Mouse (Mus musculus) hindbrain, embryonic 14.5 days (tissue): ENCODE measurements around the gene Pdss2. TPM values are rescaled to one million over a fixed set of nuclear protein-coding genes. Genes with fewer than 3 reads are reported as not detected.

Source experiments
- ATAC-seq: fragments of 200-750 bp; cut with Nextera tagmentation; 2 replicates; pipeline ENCODE4 v1.8.0; 2017; ENCODE audit warnings: moderate number of reproducible peaks, mild to moderate bottlenecking, moderate TSS enrichment, moderate library complexity; ENCODE audit not compliant: low FRiP score
- DNase-seq: peaks from one replicate; pipeline ENCODE4 v3.0.0-alpha.2; 2015; ENCODE audit warnings: low spot score
- H3K27ac ChIP-seq: fragments of 300-500 bp; sonication (generic); 2 replicates; pipeline ENCODE4 v1.5.1; 2014; ENCODE audit warnings: mild to moderate bottlenecking, moderate library complexity
- H3K27me3 ChIP-seq: fragments of 300-500 bp; sonication (generic); 2 replicates; pipeline ENCODE4 v1.6.1; 2014; ENCODE audit warnings: mild to moderate bottlenecking, low read length, mixed read lengths; ENCODE audit not compliant: control insufficient read depth, insufficient read depth
- H3K36me3 ChIP-seq: fragments of 300-500 bp; sonication (generic); replicated peaks from 2 replicates; pipeline ENCODE4 v1.6.1; 2014; ENCODE audit not compliant: control insufficient read depth, insufficient read depth
- H3K4me1 ChIP-seq: fragments of 300-500 bp; sonication (generic); replicated peaks from 2 replicates; pipeline ENCODE4 v1.6.1; 2014; ENCODE audit warnings: antibody characterized with exemption, low read length, mixed read lengths; ENCODE audit not compliant: control insufficient read depth, insufficient read depth
- H3K4me2 ChIP-seq: fragments of 300-500 bp; sonication (generic); replicated peaks from 2 replicates; pipeline ENCODE4 v1.6.1; 2014; ENCODE audit warnings: mild to moderate bottlenecking, moderate library complexity
- H3K4me3 ChIP-seq: fragments of 300-500 bp; sonication (generic); replicated peaks from 2 replicates; pipeline ENCODE4 v1.5.1; 2014; ENCODE audit warnings: mild to moderate bottlenecking, low read length
- H3K9ac ChIP-seq: fragments of 300-500 bp; sonication (generic); 2 replicates; pipeline ENCODE4 v1.6.1; 2014
- H3K9me3 ChIP-seq: fragments of 300-500 bp; sonication (generic); 2 replicates; pipeline ENCODE4 v1.6.1; 2016; ENCODE audit warnings: low read length; ENCODE audit not compliant: control insufficient read depth
- WGBS: fragments of 180-500 bp; shearing (Covaris S2); extraction: QIAGEN DNeasy Blood & Tissue Kit; methylation state at CpG from one replicate; pipeline ENCODE4 v1.1.7; 2014; 5-methylcytosine and 5-hydroxymethylcytosine counted together
- polyA plus RNA-seq: library from polyadenylated mRNA; unstranded; fragments of >200 nt; fragmentation: Nextera tagmentation; extraction: Ambion mirVana; gene quantifications from 2 replicates; pipeline ENCODE4 v1.2.1, GENCODE M21; 2014

The Pdss2 gene
- polyA plus RNA-seq, 1 experiment from 2014 or later = 15.0 TPM

GRCm38 (mm10) chr10:43321019-43321418, 99.7 kb downstream of the Pdss2 start:
- H3K4me3 ChIP-seq = no peak overlapping the region
- DNase-seq (no peak), ATAC-seq (no peak)
- peaks cover 16% of the 10 kb centered on the region for H3K4me1 ChIP-seq
- no peaks in the 10 kb centered on the region for H3K36me3 ChIP-seq
- H3K27me3 ChIP-seq = no peaks in the 10 kb centered on the region
- H3K9ac ChIP-seq = no peak overlapping the region
- 94% methylated on average over 5 of the region's 5 CpGs for WGBS
- H3K27ac ChIP-seq = no peak overlapping the region
- no peaks in the 10 kb centered on the region for H3K9me3 ChIP-seq
- H3K4me2 ChIP-seq = no peak overlapping the region

GRCm38 (mm10) chr10:43322446-43323178, 101.3 kb downstream of the Pdss2 start:
- Histone ChIP-seq H3K4me2 (no peak overlapping the region), H3K9me3 (no peaks in the 10 kb centered on the region), H3K4me1 (peaks cover 12% of the 10 kb centered on the region), H3K9ac (no peak overlapping the region), H3K27ac (peak overlapping the region; percentile 20; the same call in 1 of the 2 replicates), H3K27me3 (no peaks in the 10 kb centered on the region), H3K36me3 (no peaks in the 10 kb centered on the region), H3K4me3 (no peak overlapping the region)
- WGBS = 53% methylated on average over 9 of the region's 9 CpGs
- DNase-seq = no peak
- ATAC-seq = no peak

GRCm38 (mm10) chr10:43323386-43323785, 102.1 kb downstream of the Pdss2 start:
- Histone ChIP-seq H3K9ac (no peak overlapping the region), H3K36me3 (no peaks in the 10 kb centered on the region), H3K4me1 (peaks cover 9% of the 10 kb centered on the region), H3K4me3 (no peak overlapping the region), H3K4me2 (no peak overlapping the region), H3K9me3 (no peaks in the 10 kb centered on the region), H3K27ac (no peak overlapping the region), H3K27me3 (no peaks in the 10 kb centered on the region)
- no peak for ATAC-seq
- no peak for DNase-seq
- 45% methylated on average over 8 of the region's 8 CpGs for WGBS

- Histone ChIP-seq H3K27me3 (no peaks in the 10 kb centered on the region), H3K27ac (no peak overlapping the region), H3K4me3 (no peak overlapping the region), H3K4me1 (peaks cover 22% of the 10 kb centered on the region), H3K9me3 (no peaks in the 10 kb centered on the region), H3K9ac (no peak overlapping the region), H3K4me2 (no peak overlapping the region), H3K36me3 (no peaks in the 10 kb centered on the region)
- 98% methylated on average over 5 of the region's 5 CpGs for WGBS
- DNase-seq (no peak), ATAC-seq (no peak)
These were observed 108.5 kb downstream of the Pdss2 start for GRCm38 (mm10) chr10:43329813-43330212.

- WGBS = 63% methylated on average over 4 of the region's 4 CpGs
- no peak overlapping the region for H3K4me3 ChIP-seq
- H3K27me3 ChIP-seq = no peaks in the 10 kb centered on the region
- no peak overlapping the region for H3K4me2 ChIP-seq
- DNase-seq (no peak), ATAC-seq (no peak)
- H3K4me1 ChIP-seq = peaks cover 22% of the 10 kb centered on the region
- H3K9ac ChIP-seq = no peak overlapping the region
- no peaks in the 10 kb centered on the region for H3K9me3 ChIP-seq
- peak overlapping the region; percentile 80 for H3K27ac ChIP-seq
- no peaks in the 10 kb centered on the region for H3K36me3 ChIP-seq
These were observed 109.4 kb downstream of the Pdss2 start for GRCm38 (mm10) chr10:43330691-43331090.

GRCm38 (mm10) chr10:43331931-43332701, 110.8 kb downstream of the Pdss2 start:
- peak; percentile 61 for DNase-seq
- H3K4me1 ChIP-seq = peaks cover 22% of the 10 kb centered on the region
- H3K27me3 ChIP-seq = no peaks in the 10 kb centered on the region

GRCm38 (mm10) chr10:43335874-43336273, 114.6 kb downstream of the Pdss2 start:
- no peak for ATAC-seq
- DNase-seq = no peak
- H3K4me2 ChIP-seq = no peak overlapping the region
- no peak overlapping the region for H3K9ac ChIP-seq
- H3K36me3 ChIP-seq = no peaks in the 10 kb centered on the region
- no peak overlapping the region for H3K4me3 ChIP-seq
- H3K27me3 ChIP-seq = no peaks in the 10 kb centered on the region
- H3K4me1 ChIP-seq = peaks cover 22% of the 10 kb centered on the region
- no peak overlapping the region for H3K27ac ChIP-seq
- H3K9me3 ChIP-seq = no peaks in the 10 kb centered on the region
- 81% methylated on average over 4 of the region's 4 CpGs for WGBS

More at GRCm38 (mm10) chr10:43331931-43332701, 110.8 kb downstream of the Pdss2 start:
- 7% methylated on average over 15 of the region's 15 CpGs for WGBS
- H3K27ac ChIP-seq = peak overlapping the region; percentile 80
- no peak overlapping the region for H3K4me3 ChIP-seq
- no peaks in the 10 kb centered on the region for H3K9me3 ChIP-seq
- ATAC-seq = peak; percentile 83
- no peaks in the 10 kb centered on the region for H3K36me3 ChIP-seq
- no peak overlapping the region; the same call in 1 of the 2 replicates for H3K9ac ChIP-seq
- H3K4me2 ChIP-seq = peak overlapping the region; percentile 27

GRCm38 (mm10) chr10:43337110-43337509, 115.8 kb downstream of the Pdss2 start:
- no peaks in the 10 kb centered on the region for H3K27me3 ChIP-seq
- H3K9ac ChIP-seq = no peak overlapping the region
- H3K4me1 ChIP-seq = peaks cover 10% of the 10 kb centered on the region
- H3K4me2 ChIP-seq = no peak overlapping the region
- no peaks in the 10 kb centered on the region for H3K36me3 ChIP-seq
- DNase-seq (no peak), ATAC-seq (no peak)
- no peak overlapping the region for H3K4me3 ChIP-seq
- H3K9me3 ChIP-seq = no peaks in the 10 kb centered on the region
- no peak overlapping the region for H3K27ac ChIP-seq
- WGBS = 94% methylated on average over 2 of the region's 2 CpGs

GRCm38 (mm10) chr10:43339811-43340210, 118.5 kb downstream of the Pdss2 start:
- no peaks in the 10 kb centered on the region for H3K4me1 ChIP-seq
- 69% methylated on average over 10 of the region's 10 CpGs for WGBS
- H3K4me3 ChIP-seq = no peak overlapping the region
- ATAC-seq (no peak), DNase-seq (no peak)
- no peak overlapping the region for H3K9ac ChIP-seq
- H3K9me3 ChIP-seq = no peaks in the 10 kb centered on the region
- no peak overlapping the region for H3K27ac ChIP-seq
- H3K36me3 ChIP-seq = no peaks in the 10 kb centered on the region
- H3K27me3 ChIP-seq = no peaks in the 10 kb centered on the region
- H3K4me2 ChIP-seq = no peak overlapping the region
